Mouse (Mus musculus): ENCODE results near the gene Nsfl1c. TPM values are rescaled to one million over a fixed set of nuclear protein-coding genes. Genes with fewer than 3 reads are reported as not detected.

Nsfl1c gene
- total RNA-seq (2023), result 10 to 100 TPM; 74.4 to 78.5 TPM

DNA sequence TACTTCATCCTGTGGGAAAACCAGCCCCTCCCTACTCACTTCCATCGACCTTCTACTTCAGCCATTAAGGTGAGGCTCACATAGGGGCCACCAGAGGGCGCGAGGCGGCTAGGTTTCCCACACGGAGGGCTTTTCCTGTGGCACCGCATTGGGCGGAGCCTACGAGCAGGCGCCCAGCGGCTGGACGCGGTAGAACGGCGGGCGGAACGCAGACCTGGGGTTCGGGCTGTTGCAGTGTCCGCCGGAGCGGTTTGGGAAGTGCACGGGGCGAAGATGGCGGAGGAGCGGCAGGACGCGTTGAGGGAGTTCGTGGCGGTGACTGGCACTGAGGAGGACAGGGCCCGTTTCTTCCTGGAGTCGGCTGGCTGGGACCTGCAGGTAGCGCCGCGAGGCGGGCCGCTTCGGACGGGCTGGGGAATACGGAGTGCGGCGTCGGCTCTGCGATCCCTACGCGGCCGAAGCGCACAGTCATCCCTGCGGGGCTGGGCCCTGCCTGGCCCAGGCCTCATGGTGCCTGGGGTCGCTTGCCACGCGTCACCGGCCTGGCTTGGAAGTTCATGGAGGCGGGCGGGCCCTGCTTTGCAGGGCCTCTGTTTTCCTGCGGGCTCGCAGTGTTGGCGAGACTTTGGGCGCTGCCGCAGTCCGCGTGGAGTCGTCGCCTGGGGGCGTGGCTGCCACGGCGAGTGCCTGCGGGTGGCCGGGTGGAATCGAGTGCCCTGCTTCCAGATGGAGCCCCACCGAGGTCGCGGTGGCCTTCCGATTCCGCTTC lies at the start of gene Nsfl1c:
TSS of gene Nsfl1c (plus strand) at position 148 of the 769 bp plus-strand sequence.

GRCm38 (mm10) chr2:151476053-151476452 lies 17.9 kb upstream of the Nsfl1c start, which contains the start of gene 4921509C19Rik:
TSS of gene 4921509C19Rik (minus strand) at chr2:151476153.

GRCm38 (mm10) chr2:151542323-151543062 lies 48.5 kb downstream of the Nsfl1c start, which contains the start of gene Fkbp1a:
TSS of gene Fkbp1a (plus strand) at chr2:151542483.

Other genes with a start within 250 kb of the Nsfl1c start
- gene 4921509C19Rik, start 18.0 kb upstream of the Nsfl1c start, total RNA-seq (2023), result not detected
- 10 to 100 TPM; 72.1 to 77.0 TPM for gene Fkbp1a, start 48.3 kb downstream of the Nsfl1c start, total RNA-seq (2023)
- gene Sdcbp2, start 78.4 kb downstream of the Nsfl1c start, total RNA-seq (2023), result under 1 TPM; 0.47 to 0.76 TPM
- 1 to 10 TPM; 2.5 to 4.2 TPM for gene Snph, start 138.4 kb downstream of the Nsfl1c start, total RNA-seq (2023)
- gene Rad21l, start 174.4 kb downstream of the Nsfl1c start, total RNA-seq (2023), result not detected
- not detected for gene Tmem74b, start 207.8 kb downstream of the Nsfl1c start, total RNA-seq (2023)

Measured in monocyte, adult 59 days (primary cell).